ENCODE assay signal across 7 mouse cellular contexts in the genomic region with DNA sequence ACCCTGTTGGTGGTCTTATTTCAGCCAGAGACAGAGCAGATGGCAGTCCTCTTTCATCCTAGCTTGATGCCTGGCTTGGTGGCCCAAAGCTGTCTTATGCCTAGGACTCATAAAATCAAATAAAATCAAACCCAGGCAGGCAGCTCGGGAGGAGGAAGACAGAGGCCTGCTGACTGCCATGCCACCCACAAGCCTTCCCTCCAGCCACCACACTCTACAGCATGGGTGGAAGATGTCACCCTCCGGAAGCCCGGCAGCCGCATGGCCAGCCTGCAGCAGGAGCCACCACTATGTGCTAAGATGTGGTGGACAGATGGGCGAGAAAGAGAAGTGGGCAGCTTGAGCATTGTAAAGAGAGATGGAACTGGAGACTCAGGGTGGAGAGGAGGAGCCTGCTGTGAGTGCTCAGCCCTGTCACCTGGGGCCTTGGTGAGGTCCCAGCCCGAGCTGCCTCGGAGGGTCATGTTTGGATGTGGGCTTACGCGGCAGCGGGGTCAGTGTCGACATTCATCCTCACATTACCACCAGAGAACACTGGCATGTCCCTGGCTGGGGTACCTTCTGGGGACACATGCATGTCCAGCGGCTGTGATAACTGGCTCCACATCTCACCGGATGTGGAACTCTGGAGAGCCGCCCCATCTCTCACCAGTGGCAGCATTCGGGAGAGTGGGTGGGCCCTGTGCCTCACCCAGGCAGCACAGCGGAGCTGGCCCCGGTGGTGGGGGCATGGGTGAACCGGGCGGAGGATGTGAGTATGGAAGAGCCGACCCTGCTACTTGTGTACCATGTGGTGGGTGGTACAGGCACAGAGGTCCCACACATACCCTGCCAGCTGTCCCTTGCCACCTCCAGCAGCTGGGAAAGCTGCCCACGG. TPM values are rescaled to one million over a fixed set of nuclear protein-coding genes. Genes with fewer than 3 reads are reported as not detected.
DNase-seq lines count a peak whose midpoint lies in the region; ATAC-seq and TF ChIP-seq lines count a peak whose summit lies in the region.

No protein-coding gene starts in this region.

- H3K4me3 ChIP-seq in kidney, embryonic 15.5 days (replicated peaks) = peak overlapping the region; percentile 17
- H3K4me3 ChIP-seq in ES-E14 (ENCODE audit: insufficient read depth in 1 of 2, low read depth in 1 of 2, low read length in 2 of 2, poor library complexity in 1 of 2, severe bottlenecking in 1 of 2) = peak overlapping the region; percentile 47 to 71
- peak overlapping the region; percentile 3; the same call in 1 of the 2 replicates for H3K4me3 ChIP-seq in limb, embryonic 10.5 days

- H3K4me2 ChIP-seq in kidney, embryonic 15.5 days = peak overlapping the region; percentile 51

- no peaks in the 10 kb centered on the region for H3K9me3 ChIP-seq in kidney, embryonic 15.5 days (replicated peaks)
- H3K9me3 ChIP-seq in ES-E14 (ENCODE audit: control insufficient read depth, insufficient read depth, low read depth, low read length) = no peaks in the 10 kb centered on the region
- no peaks in the 10 kb centered on the region for H3K9me3 ChIP-seq in limb, embryonic 10.5 days (replicated peaks)

- H3K27me3 ChIP-seq in kidney, embryonic 15.5 days = peaks cover 6% of the 10 kb centered on the region; the same call in 1 of the 2 replicates
- no peaks in the 10 kb centered on the region for H3K27me3 ChIP-seq in limb, embryonic 10.5 days (ENCODE audit: low read depth, poor library complexity, severe bottlenecking)

- H3K36me3 ChIP-seq in kidney, embryonic 15.5 days = no peaks in the 10 kb centered on the region
- H3K36me3 ChIP-seq in ES-E14 (ENCODE audit: control insufficient read depth, insufficient read depth, low read length, poor library complexity, severe bottlenecking) = no peaks in the 10 kb centered on the region
- H3K36me3 ChIP-seq in limb, embryonic 10.5 days = no peaks in the 10 kb centered on the region

- peaks cover 4% of the 10 kb centered on the region; the same call in 1 of the 2 replicates for H3K4me1 ChIP-seq in kidney, embryonic 15.5 days
- H3K4me1 ChIP-seq in ES-E14 (ENCODE audit: control insufficient read depth in 2 of 2, insufficient read depth in 2 of 2, low read length in 2 of 2, poor library complexity in 1 of 2) = peaks cover 2 to 12% of the 10 kb centered on the region in 2 experiments; a peak in 1 of 4 replicates
- H3K4me1 ChIP-seq in limb, embryonic 10.5 days = peaks cover 8% of the 10 kb centered on the region

- 38% methylated on average over 21 of the region's 21 CpGs for WGBS in kidney, embryonic 15.5 days
- WGBS in limb, embryonic 10.5 days = 45% methylated on average over 21 of the region's 21 CpGs

- no peak for DNase-seq in kidney, adult 11 months
- no peak for DNase-seq in ES-E14 (ENCODE audit: low read depth, low spot score)
- peak; percentile 82 to 84 for DNase-seq in cerebellum, postnatal 10 days
- DNase-seq in limb, embryonic 10.5 days (ENCODE audit: low spot score) = peak; percentile 34
- DNase-seq in spleen, postnatal 14 days (ENCODE audit: low spot score in 2 of 2) = no peak

- H3K27ac ChIP-seq in kidney, embryonic 15.5 days = no peak overlapping the region
- no peak overlapping the region for H3K27ac ChIP-seq in ES-E14 (ENCODE audit: insufficient read depth, low read depth, low read length, poor library complexity, severe bottlenecking)
- no peak overlapping the region for H3K27ac ChIP-seq in limb, embryonic 10.5 days

- in situ Hi-C loops in ES-E14 (cut with MboI; ENCODE audit: low sequenced_read_pairs in 2 of 2, unreplicated experiment in 2 of 2) = no loop called here

- 0 out of 2 replicates have a peak, but pooled peaks have one; percentile 36 for ATAC-seq in kidney, embryonic 15.5 days (replicated peaks; ENCODE audit: low FRiP score)
- ATAC-seq in CD4-positive, CD25-positive, alpha-beta regulatory T cell, adult 4 months = no peak

- no peak overlapping the region for H3K9ac ChIP-seq in kidney, embryonic 15.5 days
- H3K9ac ChIP-seq in ES-E14 (ENCODE audit: insufficient read depth, low read depth, low read length, poor library complexity, severe bottlenecking) = peak overlapping the region; percentile 19; the same call in 1 of the 2 replicates

TF ChIP-seq in ES-E14, 5 proteins besides CTCF, POLR2A, EP300 and RAD21:
- TF ChIP-seq MAFK (IDR thresholded peaks at IDR 0.05; ENCODE audit: insufficient read depth, low read depth, low read length) = no peak
- no peak for TF ChIP-seq ZNF384 (IDR thresholded peaks at IDR 0.05; ENCODE audit: low read depth, low read length)
- TF ChIP-seq ZC3H11A (IDR thresholded peaks at IDR 0.05; ENCODE audit: borderline replicate concordance, low read depth, low read length) = no peak
- no peak for TF ChIP-seq HCFC1 (IDR thresholded peaks at IDR 0.05; ENCODE audit: borderline replicate concordance, insufficient read depth, low read length)
- TF ChIP-seq CHD2 (IDR thresholded peaks at IDR 0.05; ENCODE audit: low read depth, low read length) = no peak

RNA-seq across cellular contexts. Expression of a gene that starts 29.9 kb away (rescaled TPM):
- polyA plus RNA-seq in kidney, embryonic 15.5 days (2015; fragmentation: Nextera tagmentation; extraction: Ambion mirVana) = 0.78 and 0.91 TPM in 2 replicates
- 0.27 and 0.37 TPM in 2 replicates for total RNA-seq in ES-E14 (2012; rRNA removed)
- 0.23 and 0.34 TPM in 2 replicates for polyA plus RNA-seq in limb, embryonic 10.5 days (2016; fragmentation: Nextera tagmentation; extraction: Ambion mirVana)
- polyA plus RNA-seq in CD4-positive, CD25-positive, alpha-beta regulatory T cell, adult 4 months (2017; shearing (Covaris generic)) = not detected

Comparison
In these comparisons a context has a peak if more than half of its experiments do, and no peak if none do; other contexts are left out.
1. H3K4me3 ChIP-seq: peak in every context shown above with its lines; median percentile 59 in ES-E14; 17 in kidney, embryonic 15.5 days; 3 in limb, embryonic 10.5 days.
2. DNase-seq: peak in cerebellum, postnatal 10 days (2 of 2) and limb, embryonic 10.5 days (single experiment); none in kidney, adult 11 months (single experiment), ES-E14 (single experiment) and spleen, postnatal 14 days (0 of 2).